Mouse (Mus musculus): ENCODE results near the gene B3gnt9.

- TF ChIP-seq CTCF (IDR thresholded peaks at IDR 0.05; ENCODE audit: insufficient read depth, low read depth, low read length) (peak; percentile 97), POLR2A (IDR thresholded peaks at IDR 0.05; ENCODE audit: insufficient read depth, low read depth, low read length) (no peak)
Observed at GRCm38 (mm10) chr8:105259721-105260320, 4.9 kb upstream of the B3gnt9 start.
